Mouse (Mus musculus) embryonic facial prominence, embryonic 14.5 days (tissue): Measurements from ENCODE around the gene P4ha1. TPM values are rescaled to one million over a fixed set of nuclear protein-coding genes. Genes with fewer than 3 reads are reported as not detected.
"Not testable (repeated sequence)": the region's sequence is repeated elsewhere in the genome, so short reads cannot be mapped to it uniquely, and the experiment has no call there.

ENCODE experiments used
- ATAC-seq: fragments of 200-750 bp; cut with Nextera tagmentation; 2 replicates; pipeline ENCODE4 v1.8.0; 2017; ENCODE audit warnings: low read depth, moderate number of reproducible peaks, moderate TSS enrichment
- DNase-seq: peaks from one replicate; pipeline ENCODE4 v3.0.0-alpha.2; 2015; ENCODE audit warnings: low spot score
- H3K27ac ChIP-seq: fragments of 300-500 bp; sonication (generic); replicated peaks from 2 replicates; pipeline ENCODE4 v1.5.1; 2014; ENCODE audit warnings: low read depth, mild to moderate bottlenecking, low read length, moderate library complexity
- H3K27me3 ChIP-seq: fragments of 300-500 bp; sonication (generic); replicated peaks from 2 replicates; pipeline ENCODE4 v1.6.1; 2014; ENCODE audit warnings: low read length; ENCODE audit not compliant: control insufficient read depth, insufficient read depth
- H3K36me3 ChIP-seq: fragments of 300-500 bp; sonication (generic); 2 replicates; pipeline ENCODE4 v1.6.1; 2014; ENCODE audit warnings: low read length, mixed read lengths; ENCODE audit not compliant: control insufficient read depth, insufficient read depth
- H3K4me1 ChIP-seq: fragments of 300-500 bp; sonication (generic); 2 replicates; pipeline ENCODE4 v1.6.1; 2014; ENCODE audit warnings: antibody characterized with exemption, low read length; ENCODE audit not compliant: control insufficient read depth, insufficient read depth
- H3K4me2 ChIP-seq: fragments of 300-500 bp; sonication (generic); 2 replicates; pipeline ENCODE4 v1.6.1; 2014; ENCODE audit warnings: low read depth, mild to moderate bottlenecking, low read length, moderate library complexity, mixed read lengths
- H3K4me3 ChIP-seq: fragments of 300-500 bp; sonication (generic); 2 replicates; pipeline ENCODE4 v1.5.1; 2014; ENCODE audit warnings: low read depth, mild to moderate bottlenecking, low read length
- H3K9ac ChIP-seq: fragments of 300-500 bp; sonication (generic); 2 replicates; pipeline ENCODE4 v1.6.1; 2014; ENCODE audit warnings: low read depth, mild to moderate bottlenecking, low read length, moderate library complexity, mixed read lengths
- H3K9me3 ChIP-seq: fragments of 300-500 bp; sonication (generic); 2 replicates; pipeline ENCODE4 v1.6.1; 2016; ENCODE audit warnings: low read length; ENCODE audit not compliant: control insufficient read depth
- WGBS: fragments of 180-500 bp; shearing (Covaris S2); extraction: QIAGEN DNeasy Blood & Tissue Kit; methylation state at CpG from one replicate; pipeline ENCODE4 v1.1.7; 2014; 5-methylcytosine and 5-hydroxymethylcytosine counted together
- polyA plus RNA-seq: library from polyadenylated mRNA; unstranded; fragments of >200 nt; fragmentation: Nextera tagmentation; extraction: Ambion mirVana; gene quantifications from 2 replicates; pipeline ENCODE4 v1.2.1, GENCODE M21; 2014

Gene P4ha1
- polyA plus RNA-seq, 1 experiment from 2014 or later = 121 TPM

DNA sequence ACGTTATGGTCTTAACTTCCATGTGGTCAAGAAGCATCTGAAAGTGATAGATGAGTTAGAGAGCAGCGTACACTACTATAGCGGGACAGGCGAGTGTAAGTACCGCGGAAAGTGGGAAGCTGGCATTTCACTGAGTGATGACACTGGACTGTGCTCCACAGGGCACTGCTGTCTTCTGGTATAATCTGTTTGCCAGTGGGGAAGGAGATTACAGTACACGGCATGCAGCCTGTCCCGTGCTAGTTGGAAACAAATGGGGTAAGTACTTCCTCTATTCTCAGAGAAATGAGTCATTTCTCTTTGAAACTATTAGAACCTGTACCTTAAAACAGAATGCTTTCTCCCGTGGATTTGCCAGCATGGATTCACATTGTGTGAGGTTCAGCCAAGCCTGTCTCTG, 46.3 kb downstream of the P4ha1 start:
- H3K36me3 ChIP-seq = peaks cover 98% of the 10 kb centered on the region
- ATAC-seq = no peak
- no peaks in the 10 kb centered on the region for H3K9me3 ChIP-seq
- H3K9ac ChIP-seq = no peak overlapping the region
- no peak for DNase-seq
- no peaks in the 10 kb centered on the region for H3K4me1 ChIP-seq
- 89% methylated on average over 9 of the region's 9 CpGs for WGBS
- no peak overlapping the region for H3K27ac ChIP-seq
- no peaks in the 10 kb centered on the region for H3K27me3 ChIP-seq
- no peak overlapping the region for H3K4me3 ChIP-seq
- no peak overlapping the region for H3K4me2 ChIP-seq

DNA sequence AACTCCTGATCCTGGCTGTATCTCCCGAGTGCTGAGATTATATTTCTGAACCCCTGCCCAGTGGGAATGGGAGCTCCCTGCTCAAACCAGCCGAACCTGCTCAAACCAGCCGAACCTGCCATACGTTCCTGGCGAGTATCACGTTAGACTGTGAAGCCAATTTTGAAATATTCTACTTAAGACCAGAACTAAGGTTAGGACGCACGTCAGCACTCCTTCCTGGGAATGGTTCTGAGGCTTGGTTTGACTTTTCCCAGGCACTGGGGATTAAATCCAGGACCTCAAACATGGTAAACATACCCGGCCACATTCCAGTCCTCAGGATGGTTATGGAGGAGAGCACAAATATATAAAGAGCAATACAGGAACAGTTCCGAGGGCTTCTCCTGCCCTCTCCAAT, 54.8 kb downstream of the P4ha1 start:
- peak; percentile 35 for DNase-seq
- no peaks in the 10 kb centered on the region for H3K9me3 ChIP-seq
- no peaks in the 10 kb centered on the region for H3K27me3 ChIP-seq
- H3K27ac ChIP-seq = no peak overlapping the region
- H3K9ac ChIP-seq = no peak overlapping the region
- peaks cover 24% of the 10 kb centered on the region for H3K36me3 ChIP-seq
- ATAC-seq = 0 out of 2 replicates have a peak, but pooled peaks have one; percentile 35
- no peak overlapping the region for H3K4me2 ChIP-seq
- 74% methylated on average over 10 of the region's 10 CpGs for whole genome bisulfite sequencing
- H3K4me3 ChIP-seq = no peak overlapping the region
- no peaks in the 10 kb centered on the region for H3K4me1 ChIP-seq

DNA sequence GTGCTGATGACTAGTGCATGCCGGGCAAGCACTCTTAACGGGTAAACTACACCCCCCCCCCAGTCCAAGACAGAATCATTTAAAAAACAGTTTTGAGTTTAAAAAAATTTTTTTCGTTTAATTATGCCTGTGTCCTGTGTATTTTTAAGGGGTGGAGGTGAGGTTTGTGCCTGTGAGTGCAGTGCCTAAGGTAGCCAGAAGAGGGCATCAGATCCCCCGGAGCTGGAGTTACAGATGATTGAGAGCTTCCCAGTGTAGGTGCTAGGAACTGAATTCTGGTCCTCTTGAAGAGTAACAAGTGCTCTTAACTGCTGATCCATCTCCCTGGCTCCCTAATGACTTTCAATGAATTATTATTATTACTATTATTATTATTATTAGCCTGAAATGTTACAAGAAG, 55.6 kb downstream of the P4ha1 start:
- Histone ChIP-seq H3K27ac (no peak overlapping the region), H3K9ac (no peak overlapping the region), H3K27me3 (no peaks in the 10 kb centered on the region), H3K36me3 (peaks cover 16% of the 10 kb centered on the region), H3K4me3 (no peak overlapping the region), H3K9me3 (no peaks in the 10 kb centered on the region), H3K4me1 (no peaks in the 10 kb centered on the region), H3K4me2 (no peak overlapping the region)
- no peak for ATAC-seq
- no peak for DNase-seq
- WGBS = 94% methylated on average over 4 of the region's 4 CpGs

DNA sequence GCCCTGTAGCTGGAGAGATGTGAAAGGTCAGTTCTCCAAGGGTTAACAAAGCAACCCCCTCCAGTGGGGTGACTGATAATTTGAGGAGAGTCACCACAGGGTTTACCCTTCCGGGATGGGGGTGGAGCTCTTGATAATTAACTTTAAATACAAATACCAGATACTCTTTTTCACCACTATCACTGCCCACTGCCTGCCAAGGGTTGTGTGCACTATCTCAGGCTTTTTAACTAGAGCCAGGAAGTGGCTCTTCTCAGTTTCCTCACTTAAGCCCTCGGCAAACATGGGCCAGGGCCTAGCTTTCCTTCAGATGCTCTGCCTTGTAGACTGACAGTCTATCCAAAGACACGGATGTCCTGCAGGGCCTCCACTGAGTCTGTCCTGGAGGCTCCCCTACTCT, 56.8 kb downstream of the P4ha1 start:
- peaks cover 4% of the 10 kb centered on the region; the same call in 1 of the 2 replicates for H3K36me3 ChIP-seq
- 28% methylated on average over 3 of the region's 3 CpGs for WGBS
- ATAC-seq = no peak
- no peaks in the 10 kb centered on the region for H3K27me3 ChIP-seq
- H3K4me1 ChIP-seq = no peaks in the 10 kb centered on the region
- no peaks in the 10 kb centered on the region for H3K9me3 ChIP-seq
- no peak overlapping the region for H3K27ac ChIP-seq
- no peak for DNase-seq
- H3K4me3 ChIP-seq = no peak overlapping the region
- no peak overlapping the region for H3K4me2 ChIP-seq
- H3K9ac ChIP-seq = 0 out of 2 replicates have a peak overlapping the region, but pooled peaks have one; percentile 14

DNA sequence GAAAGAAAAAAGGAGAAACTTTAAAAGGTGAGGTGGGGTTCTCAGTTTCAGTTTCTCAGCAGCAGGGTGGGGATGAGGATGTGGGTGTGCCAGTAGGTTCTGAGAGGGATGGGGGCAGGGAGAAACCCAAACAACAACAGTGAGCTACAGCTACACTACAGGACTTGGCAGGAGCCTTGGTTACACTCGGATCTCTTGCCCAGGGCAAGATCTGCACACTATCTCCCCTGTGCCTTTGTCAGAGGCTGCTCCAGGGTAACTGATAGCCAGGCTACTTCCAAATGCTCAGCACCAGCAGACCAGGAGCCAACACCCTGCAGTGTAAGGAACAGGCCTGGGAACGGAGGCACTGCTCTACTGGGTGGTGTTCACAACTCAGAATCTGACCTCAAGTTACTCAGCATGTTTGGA, 57.3 kb downstream of the P4ha1 start:
- 61% methylated on average over 2 of the region's 2 CpGs for WGBS
- no peak overlapping the region for H3K27ac ChIP-seq
- peaks cover 3% of the 10 kb centered on the region; the same call in 1 of the 2 replicates for H3K36me3 ChIP-seq

DNA sequence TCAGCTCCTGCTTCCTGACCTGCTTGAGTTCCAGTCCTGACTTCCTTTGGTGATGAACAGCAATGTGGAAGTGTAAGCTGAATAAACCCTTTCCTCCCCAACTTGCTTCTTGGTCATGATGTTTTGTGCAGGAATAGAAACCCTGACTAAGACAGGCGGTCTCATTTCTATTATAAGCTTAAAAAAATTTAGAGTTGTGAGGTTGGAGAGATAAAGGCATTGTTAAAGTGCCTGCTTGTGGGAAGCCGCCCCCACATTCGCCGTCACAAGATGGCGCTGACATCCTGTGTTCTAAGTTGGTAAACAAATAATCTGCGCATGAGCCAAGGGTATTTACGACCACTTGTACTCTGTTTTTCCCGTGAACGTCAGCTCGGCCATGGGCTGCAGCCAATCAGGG, 58.5 kb downstream of the P4ha1 start:
- H3K27ac ChIP-seq, H3K27me3 ChIP-seq, H3K9ac ChIP-seq, H3K4me3 ChIP-seq, H3K4me1 ChIP-seq, DNase-seq, ATAC-seq, H3K4me2 ChIP-seq, H3K36me3 ChIP-seq, H3K9me3 ChIP-seq: not testable (repeated sequence)
- 92% methylated on average over 5 of the region's 10 CpGs for WGBS

More for the DNA sequence above, 57.3 kb downstream of the P4ha1 start:
- Histone ChIP-seq H3K4me2 (no peak overlapping the region), H3K9ac (0 out of 2 replicates have a peak overlapping the region, but pooled peaks have one; percentile 14), H3K27me3 (no peaks in the 10 kb centered on the region), H3K9me3 (no peaks in the 10 kb centered on the region), H3K4me1 (no peaks in the 10 kb centered on the region), H3K4me3 (no peak overlapping the region)
- no peak for DNase-seq
- ATAC-seq = no peak

DNA sequence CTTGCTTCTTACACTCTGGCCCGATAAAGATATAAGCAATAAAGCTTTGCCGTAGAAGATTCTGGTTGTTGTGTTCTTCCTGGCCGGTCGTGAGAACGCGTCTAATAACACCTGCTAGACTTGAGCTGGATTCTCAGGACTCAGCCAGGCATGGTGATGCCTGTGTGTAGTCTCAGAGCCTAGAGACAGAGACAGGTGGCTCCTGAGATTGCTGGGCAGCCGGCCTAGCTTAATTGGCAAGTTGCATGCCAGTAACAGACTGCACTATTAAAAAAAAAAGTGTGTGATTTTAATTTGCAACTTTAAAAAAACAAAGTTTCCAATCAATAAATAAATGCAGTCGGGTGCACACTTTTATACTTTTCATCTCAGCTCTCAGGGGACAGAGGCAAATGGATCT, 63.9 kb downstream of the P4ha1 start:
- ATAC-seq (no peak), DNase-seq (no peak)
- H3K27ac ChIP-seq = no peak overlapping the region
- no peak overlapping the region for H3K4me3 ChIP-seq
- no peaks in the 10 kb centered on the region for H3K36me3 ChIP-seq
- H3K27me3 ChIP-seq = no peaks in the 10 kb centered on the region
- WGBS = 85% methylated on average over 7 of the region's 8 CpGs
- H3K4me2 ChIP-seq = no peak overlapping the region
- no peak overlapping the region for H3K9ac ChIP-seq
- H3K9me3 ChIP-seq = peaks cover 14% of the 10 kb centered on the region
- no peaks in the 10 kb centered on the region for H3K4me1 ChIP-seq

DNA sequence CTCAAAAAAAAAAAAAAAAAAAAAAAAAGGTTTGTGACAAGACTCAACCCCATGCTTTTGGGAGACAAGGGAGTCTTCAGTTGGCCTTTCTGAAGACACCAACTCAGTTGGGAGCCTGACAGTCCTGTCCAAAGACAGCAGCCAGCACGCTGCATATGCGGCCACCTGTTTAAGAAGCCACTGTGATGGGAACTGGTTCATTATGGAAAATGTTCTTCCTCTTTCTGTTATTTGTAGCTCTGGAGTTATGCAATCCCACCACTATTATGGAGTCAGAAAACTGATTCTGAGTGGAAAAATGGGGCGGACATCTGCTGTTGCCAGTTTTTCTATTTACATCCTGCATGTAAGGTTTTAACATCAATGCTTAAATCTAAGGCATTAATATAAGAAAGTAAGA, 66.6 kb downstream of the P4ha1 start:
- Histone ChIP-seq H3K36me3 (no peaks in the 10 kb centered on the region), H3K4me2 (no peak overlapping the region), H3K9ac (no peak overlapping the region), H3K4me3 (no peak overlapping the region), H3K9me3 (peaks cover 14% of the 10 kb centered on the region), H3K27me3 (no peaks in the 10 kb centered on the region), H3K27ac (no peak overlapping the region), H3K4me1 (no peaks in the 10 kb centered on the region)
- no peak for DNase-seq
- 99% methylated on average over 3 of the region's 3 CpGs for WGBS
- ATAC-seq = no peak

DNA sequence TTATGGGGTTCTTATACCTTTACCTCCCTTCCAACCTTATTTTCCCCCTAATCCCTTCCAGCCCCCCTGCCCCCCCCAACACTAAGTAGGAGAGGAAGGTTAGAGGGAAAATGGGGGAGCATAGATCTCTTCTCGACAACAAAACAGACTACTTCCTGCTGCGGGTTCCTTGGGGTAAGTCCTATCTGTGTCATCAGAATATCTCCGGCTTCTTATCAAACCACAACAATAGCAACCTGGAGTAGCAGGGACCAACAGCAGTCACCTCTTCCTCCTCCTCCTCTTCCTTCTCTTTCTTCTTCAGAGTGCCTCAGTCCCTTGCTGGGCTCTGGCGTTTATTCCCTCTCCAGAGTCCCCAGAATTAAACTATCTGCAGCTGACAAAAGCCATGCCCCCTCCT, 68.8 kb downstream of the P4ha1 start:
- H3K4me3 ChIP-seq = no peak overlapping the region
- peaks cover 14% of the 10 kb centered on the region for H3K9me3 ChIP-seq
- H3K4me2 ChIP-seq = no peak overlapping the region
- H3K27me3 ChIP-seq = no peaks in the 10 kb centered on the region
- H3K4me1 ChIP-seq = no peaks in the 10 kb centered on the region
- no peak overlapping the region for H3K9ac ChIP-seq
- H3K36me3 ChIP-seq = no peaks in the 10 kb centered on the region
- no peak for DNase-seq
- no peak for ATAC-seq
- no peak overlapping the region for H3K27ac ChIP-seq
- WGBS = 69% methylated on average over 4 of the region's 4 CpGs
